Mouse (Mus musculus): ENCODE measurements at regions not wholly inside any gene's neighbourhood (a gene's known extent, or its start where the extent isn't known, plus 50 kb on each side); places are given as distances from the start of the nearest gene placed in this dataset.
"Not testable (repeated sequence)": the region's sequence is repeated elsewhere in the genome, so short reads cannot be mapped to it uniquely, and the experiment has no call there.

DNA sequence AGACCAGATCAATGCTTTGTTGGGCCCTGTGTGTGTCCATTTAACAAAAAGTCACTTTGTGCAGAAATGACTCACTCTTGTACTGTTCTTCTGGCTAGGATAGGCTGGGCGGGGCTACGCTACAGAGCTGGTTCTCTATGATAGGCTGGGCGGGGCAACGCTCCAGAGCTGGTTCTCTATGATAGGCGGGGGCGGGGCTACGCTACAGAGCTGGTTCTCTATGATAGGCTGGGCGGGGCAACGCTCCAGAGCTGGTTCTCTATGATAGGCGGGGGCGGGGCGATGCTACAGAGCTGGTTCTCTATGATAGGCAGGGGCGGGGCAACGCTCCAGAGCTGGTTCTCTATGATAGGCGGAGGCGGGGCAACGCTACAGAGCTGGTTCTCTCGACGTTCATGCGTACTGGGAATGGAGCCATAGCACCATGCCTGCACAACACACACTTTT is 80.6 kb upstream of the Ipo5 start:
- DNase-seq (ENCODE audit: low spot score in 2 of 2): not testable (repeated sequence)

GRCm38 (mm10) chr14:120831397-120831796 is 79.6 kb upstream of the Ipo5 start:
- no peak for DNase-seq (ENCODE audit: low spot score in 2 of 2)

GRCm38 (mm10) chr14:120831847-120832613 is 79.0 kb upstream of the Ipo5 start:
- peak; percentile 75 to 89 for DNase-seq (ENCODE audit: low spot score in 2 of 2)

DNA sequence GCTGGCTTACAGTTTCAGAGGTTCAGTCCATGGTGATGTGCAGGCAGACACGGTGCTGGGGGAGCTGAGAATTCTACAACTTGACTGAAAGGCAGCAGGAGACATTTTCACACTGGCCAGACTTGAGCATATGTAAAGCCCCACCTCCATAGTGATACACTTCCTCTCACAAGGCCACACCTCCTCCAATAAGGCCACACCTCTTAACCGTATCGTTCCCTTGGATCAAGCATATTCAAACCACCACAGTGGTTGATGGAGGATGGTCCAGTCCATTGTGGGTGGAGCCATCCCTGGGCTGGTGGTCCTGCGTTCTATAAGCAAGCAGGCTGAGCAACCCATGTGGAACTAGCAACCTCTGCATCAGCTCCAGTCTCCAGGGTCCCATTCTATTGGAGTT is 76.2 kb upstream of the Ipo5 start:
- DNase-seq (ENCODE audit: low spot score in 2 of 2): no peak

DNA sequence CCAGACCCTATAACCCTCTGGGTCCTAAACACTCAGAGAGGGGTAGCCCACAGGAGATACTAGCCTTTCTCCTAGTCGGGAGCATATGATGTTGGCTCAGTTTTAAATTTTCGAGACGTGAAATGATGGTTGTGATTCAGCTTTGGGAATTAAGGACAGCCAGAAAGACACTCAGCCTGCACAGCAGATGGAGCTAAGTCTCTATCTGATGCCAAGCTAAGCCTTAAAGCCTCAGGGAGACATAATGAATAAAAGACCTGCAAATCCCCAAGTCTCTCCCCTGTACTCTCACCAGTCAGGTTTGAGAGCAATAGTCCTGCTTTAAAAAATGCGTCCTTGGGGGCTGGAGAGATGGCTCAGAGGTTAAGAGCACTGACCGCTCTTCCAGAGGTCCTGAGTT is 75.3 kb upstream of the Ipo5 start:
- DNase-seq (ENCODE audit: low spot score in 2 of 2): no peak

GRCm38 (mm10) chr14:120836535-120837316 is 74.3 kb upstream of the Ipo5 start:
- no peak for DNase-seq (ENCODE audit: low spot score in 2 of 2)

DNA sequence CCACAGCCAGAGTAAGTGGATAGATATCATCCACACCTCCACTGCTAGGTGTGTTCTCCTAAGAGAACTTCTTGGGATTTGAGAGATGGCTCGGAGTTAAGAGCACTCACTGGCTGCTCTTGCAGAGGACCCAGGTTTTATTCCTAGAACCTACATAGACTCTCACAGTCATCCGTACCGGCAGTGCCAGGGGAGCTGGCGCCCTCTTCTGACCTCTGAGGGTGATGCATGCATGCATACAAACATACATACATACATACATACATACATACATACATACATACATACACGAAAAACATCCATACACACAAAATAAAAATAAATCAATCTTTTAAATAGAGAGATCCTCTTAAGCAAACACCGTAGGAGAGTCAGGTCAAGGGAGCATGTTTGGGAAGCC is 70.1 kb upstream of the Ipo5 start:
- no peak for DNase-seq (ENCODE audit: low spot score in 2 of 2)

- DNase-seq (ENCODE audit: low spot score in 2 of 2): no peak
Observed at GRCm38 (mm10) chr14:120841311-120841710, 69.7 kb upstream of the Ipo5 start.

- DNase-seq (ENCODE audit: low spot score in 2 of 2): no peak
Observed at GRCm38 (mm10) chr14:120845172-120845571, 65.9 kb upstream of the Ipo5 start.

- no peak for DNase-seq (ENCODE audit: low spot score in 2 of 2)
Observed at GRCm38 (mm10) chr14:120846073-120846850, 64.8 kb upstream of the Ipo5 start.

GRCm38 (mm10) chr14:120847006-120847405 is 64.0 kb upstream of the Ipo5 start:
- DNase-seq (ENCODE audit: low spot score in 2 of 2): no peak

- DNase-seq (ENCODE audit: low spot score in 2 of 2): no peak
Observed at GRCm38 (mm10) chr14:120848083-120848951, 62.7 kb upstream of the Ipo5 start.

DNA sequence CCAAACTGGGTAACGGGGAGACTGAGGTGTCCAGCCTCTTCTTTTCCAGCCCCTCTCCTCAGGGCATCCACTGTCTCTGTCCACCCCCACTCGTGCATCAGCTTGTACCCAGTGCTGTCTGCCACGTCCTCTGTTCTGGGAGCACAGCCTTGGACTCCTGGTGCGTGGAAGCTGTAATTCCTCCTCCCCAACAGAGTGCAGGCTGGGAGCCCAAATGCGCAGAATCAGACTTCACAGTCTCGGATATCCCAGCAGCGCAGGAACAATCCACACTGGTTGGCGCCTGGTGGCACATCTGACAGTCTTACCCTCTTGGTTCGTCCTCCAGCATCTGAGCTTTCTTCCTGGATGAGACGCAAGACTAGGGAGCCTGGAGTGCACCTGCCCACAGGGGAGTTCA is 61.9 kb upstream of the Ipo5 start:
- no peak for DNase-seq (ENCODE audit: low spot score in 2 of 2)

GRCm38 (mm10) chr14:120853643-120854042 is 57.4 kb upstream of the Ipo5 start:
- no peak for DNase-seq (ENCODE audit: low spot score in 2 of 2)

DNA sequence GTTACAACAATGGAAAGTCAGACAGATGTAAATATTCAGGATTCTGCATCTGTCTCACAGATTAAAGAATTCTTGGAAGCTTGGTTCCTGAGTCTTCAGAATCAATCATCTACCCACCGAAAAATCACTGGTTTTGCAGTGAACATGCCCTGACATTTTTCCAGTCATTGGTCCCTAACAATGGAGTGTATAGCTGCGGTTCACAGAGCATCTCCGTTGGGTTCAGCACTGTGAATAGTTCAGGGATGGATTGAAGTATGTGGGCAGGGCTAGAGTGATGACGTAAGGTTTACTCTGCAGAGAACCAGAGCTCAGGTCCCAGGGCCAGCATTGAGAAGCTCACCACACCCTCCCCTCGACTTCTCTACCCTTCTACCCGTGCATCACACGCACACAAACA is 56.5 kb upstream of the Ipo5 start:
- DNase-seq (ENCODE audit: low spot score in 2 of 2): no peak

DNA sequence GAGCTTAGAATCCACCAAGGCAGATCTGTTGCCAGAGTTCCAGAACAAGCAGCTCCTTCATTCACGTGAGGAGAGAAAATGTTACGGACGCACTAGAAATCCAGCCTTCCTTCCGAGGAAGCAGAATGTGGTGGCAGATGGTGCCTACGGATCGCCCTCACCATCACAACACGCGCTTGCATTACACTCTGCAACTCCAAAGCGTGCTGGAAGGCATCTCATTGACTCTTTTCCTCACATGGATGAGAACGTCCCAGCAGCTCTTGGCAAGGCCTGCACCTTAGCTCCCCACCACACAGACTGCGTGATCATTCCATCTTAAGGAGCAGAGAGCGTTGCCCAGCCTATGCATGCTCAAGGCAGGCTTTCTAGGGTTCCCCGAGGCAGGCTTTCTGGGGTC is 55.8 kb upstream of the Ipo5 start:
- DNase-seq (ENCODE audit: low spot score in 2 of 2): peak in 1 of 2 experiments; percentile 40

Measured in frontal cortex, postnatal 10 days (tissue).